Mouse (Mus musculus): ENCODE results near the gene Mamld1. TPM values are rescaled to one million over a fixed set of nuclear protein-coding genes. Genes with fewer than 3 reads are reported as not detected.

The Mamld1 gene
- polyA plus RNA-seq, 1 experiment from 2014 or later: 3.4 TPM

DNA sequence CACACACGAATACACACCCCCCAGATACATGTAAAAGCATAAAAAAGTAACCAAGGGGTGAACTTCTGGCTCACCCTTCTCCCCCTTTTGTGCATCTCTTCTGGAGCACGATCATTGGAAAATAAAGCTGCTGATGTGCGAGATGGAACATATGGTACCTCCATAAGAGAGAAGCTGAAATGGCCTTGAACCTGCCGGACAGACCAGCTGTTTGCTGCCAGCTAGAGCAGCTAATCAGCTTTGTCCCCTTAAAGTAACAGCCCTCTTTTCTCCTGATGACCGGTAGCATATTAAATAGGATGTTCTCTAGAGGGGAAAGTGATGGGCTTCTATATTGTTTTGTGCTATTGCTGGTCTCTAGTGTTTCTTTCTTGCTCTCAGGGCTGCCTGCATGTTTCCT, 3.2 kb downstream of the Mamld1 start:
- Histone ChIP-seq H3K9me3 (ENCODE audit: control insufficient read depth, low read depth, low read length) (no peaks in the 10 kb centered on the region), H3K9ac (replicated peaks; ENCODE audit: low read depth, low read length) (no peak overlapping the region), H3K4me3 (ENCODE audit: low read depth, low read length) (no peak overlapping the region), H3K27me3 (ENCODE audit: control insufficient read depth, insufficient read depth, low read length) (no peaks in the 10 kb centered on the region), H3K36me3 (ENCODE audit: control insufficient read depth, insufficient read depth, low read length) (no peaks in the 10 kb centered on the region), H3K27ac (ENCODE audit: low read length) (no peak overlapping the region), H3K4me1 (ENCODE audit: control insufficient read depth, insufficient read depth, low read length) (no peaks in the 10 kb centered on the region), H3K4me2 (replicated peaks; ENCODE audit: low read depth, low read length) (no peak overlapping the region)
- ATAC-seq (ENCODE audit: insufficient number of reproducible peaks, insufficient read depth, low FRiP score, low read depth): no peak
- 56% methylated on average over 5 of the region's 5 CpGs for WGBS

DNA sequence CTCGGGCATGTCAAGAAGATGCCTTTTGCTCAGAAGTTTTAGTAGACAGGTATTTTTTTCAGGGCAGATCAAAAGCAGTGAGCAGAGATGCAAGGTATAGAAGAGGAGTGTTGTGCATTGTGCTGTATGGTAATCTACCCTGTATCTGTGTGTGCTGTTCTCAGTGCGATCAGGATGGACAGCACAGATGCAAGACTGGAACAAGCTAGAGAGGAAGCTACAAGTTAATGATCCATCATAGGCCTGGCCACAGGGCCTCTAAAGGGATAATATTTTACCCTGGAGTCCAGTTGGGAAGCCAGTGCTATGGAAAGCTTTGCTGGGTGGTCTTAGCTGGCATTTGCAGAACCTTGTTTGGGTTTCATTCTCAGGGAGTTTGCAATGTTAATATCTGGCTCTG, 6.9 kb downstream of the Mamld1 start:
- H3K4me2 ChIP-seq (replicated peaks; ENCODE audit: low read depth, low read length): no peak overlapping the region
- H3K9me3 ChIP-seq (ENCODE audit: control insufficient read depth, low read depth, low read length): no peaks in the 10 kb centered on the region
- ATAC-seq (ENCODE audit: insufficient number of reproducible peaks, insufficient read depth, low FRiP score, low read depth): no peak
- H3K27me3 ChIP-seq (ENCODE audit: control insufficient read depth, insufficient read depth, low read length): no peaks in the 10 kb centered on the region
- H3K4me1 ChIP-seq (ENCODE audit: control insufficient read depth, insufficient read depth, low read length): no peaks in the 10 kb centered on the region
- no peak overlapping the region for H3K9ac ChIP-seq (replicated peaks; ENCODE audit: low read depth, low read length)
- no peaks in the 10 kb centered on the region for H3K36me3 ChIP-seq (ENCODE audit: control insufficient read depth, insufficient read depth, low read length)
- no peak overlapping the region for H3K4me3 ChIP-seq (ENCODE audit: low read depth, low read length)
- WGBS: 84% methylated on average over 2 of the region's 2 CpGs
- H3K27ac ChIP-seq (ENCODE audit: low read length): no peak overlapping the region

DNA sequence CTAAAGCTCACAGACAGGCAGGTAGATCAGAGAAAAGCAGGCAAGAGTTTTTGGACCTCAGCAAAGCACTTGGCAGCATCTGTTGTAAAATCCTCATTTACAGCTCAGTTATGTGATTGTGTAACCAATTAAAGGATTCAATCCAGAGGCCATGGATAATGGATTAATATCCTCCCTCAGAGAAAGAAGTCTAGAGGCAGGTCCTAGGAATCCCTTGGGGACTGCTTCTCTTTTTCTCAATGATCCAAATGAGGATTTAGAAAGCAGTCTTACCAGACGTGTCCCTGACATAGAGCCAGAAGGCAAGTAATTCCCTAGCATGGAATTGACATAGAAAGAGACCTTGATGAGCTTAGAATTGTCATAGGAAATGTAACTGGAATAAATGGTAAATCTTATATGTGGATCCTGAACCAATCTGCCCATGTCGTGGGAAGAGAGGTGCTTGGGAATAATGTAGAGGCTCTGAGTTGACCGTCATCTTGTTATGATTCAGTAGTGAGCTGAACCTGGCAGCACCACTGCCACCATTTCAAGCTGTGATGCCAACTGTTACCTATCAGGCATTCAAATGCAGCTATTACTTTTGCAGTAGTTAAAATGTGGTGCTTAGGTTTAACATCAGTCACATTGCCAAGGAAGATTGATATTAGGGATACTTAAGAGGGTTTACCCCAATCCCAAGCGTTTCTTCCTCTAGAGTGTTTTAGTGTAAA, 35.2 kb downstream of the Mamld1 start:
- H3K4me2 ChIP-seq (replicated peaks; ENCODE audit: low read depth, low read length): no peak overlapping the region
- H3K27me3 ChIP-seq (ENCODE audit: control insufficient read depth, insufficient read depth, low read length): no peaks in the 10 kb centered on the region
- 84% methylated on average over 4 of the region's 4 CpGs for WGBS
- no peaks in the 10 kb centered on the region for H3K9me3 ChIP-seq (ENCODE audit: control insufficient read depth, low read depth, low read length)
- H3K27ac ChIP-seq (ENCODE audit: low read length): no peak overlapping the region
- no peaks in the 10 kb centered on the region for H3K4me1 ChIP-seq (ENCODE audit: control insufficient read depth, insufficient read depth, low read length)
- H3K4me3 ChIP-seq (ENCODE audit: low read depth, low read length): no peak overlapping the region
- no peak overlapping the region for H3K9ac ChIP-seq (replicated peaks; ENCODE audit: low read depth, low read length)
- H3K36me3 ChIP-seq (ENCODE audit: control insufficient read depth, insufficient read depth, low read length): no peaks in the 10 kb centered on the region
- ATAC-seq (ENCODE audit: insufficient number of reproducible peaks, insufficient read depth, low FRiP score, low read depth): no peak

DNA sequence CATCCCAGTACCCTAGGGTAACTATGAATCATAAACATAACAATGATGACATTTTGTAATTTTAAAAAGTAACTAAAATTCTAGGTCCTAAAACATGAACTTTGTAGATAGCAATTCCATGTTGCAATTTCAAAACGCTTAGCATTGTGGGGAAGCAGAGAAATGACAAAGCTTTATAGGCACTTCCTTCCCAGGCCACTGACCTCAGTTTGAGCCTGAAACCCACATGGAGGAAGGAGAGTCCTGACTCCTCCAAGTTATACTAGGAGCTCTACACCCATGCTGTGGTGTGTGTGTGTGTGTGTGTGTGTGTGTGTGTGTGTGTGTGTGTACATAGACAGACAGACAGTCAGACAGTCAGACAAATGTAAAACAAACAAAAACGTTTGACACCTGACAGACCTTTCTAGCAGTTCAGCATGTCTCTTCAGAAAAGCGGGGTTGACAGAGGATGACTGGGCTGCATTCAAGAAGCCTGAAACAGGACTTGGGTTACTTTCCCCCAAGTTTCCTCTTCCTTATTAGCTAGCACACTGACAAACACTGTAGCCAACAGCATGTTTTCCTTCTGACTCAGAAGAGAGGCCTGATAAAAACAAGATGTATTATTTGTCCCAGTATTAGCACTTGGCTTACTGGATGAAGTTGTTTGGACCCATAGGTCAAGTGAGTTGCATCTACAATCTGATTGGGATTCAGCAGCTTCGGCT, 37.5 kb downstream of the Mamld1 start:
- Histone ChIP-seq H3K9ac (replicated peaks; ENCODE audit: low read depth, low read length) (no peak overlapping the region), H3K4me1 (ENCODE audit: control insufficient read depth, insufficient read depth, low read length) (no peaks in the 10 kb centered on the region), H3K27ac (ENCODE audit: low read length) (no peak overlapping the region), H3K9me3 (ENCODE audit: control insufficient read depth, low read depth, low read length) (no peaks in the 10 kb centered on the region), H3K27me3 (ENCODE audit: control insufficient read depth, insufficient read depth, low read length) (no peaks in the 10 kb centered on the region), H3K4me3 (ENCODE audit: low read depth, low read length) (no peak overlapping the region), H3K4me2 (replicated peaks; ENCODE audit: low read depth, low read length) (no peak overlapping the region), H3K36me3 (ENCODE audit: control insufficient read depth, insufficient read depth, low read length) (no peaks in the 10 kb centered on the region)
- 58% methylated on average over 4 of the region's 4 CpGs for WGBS
- no peak for ATAC-seq (ENCODE audit: insufficient number of reproducible peaks, insufficient read depth, low FRiP score, low read depth)

DNA sequence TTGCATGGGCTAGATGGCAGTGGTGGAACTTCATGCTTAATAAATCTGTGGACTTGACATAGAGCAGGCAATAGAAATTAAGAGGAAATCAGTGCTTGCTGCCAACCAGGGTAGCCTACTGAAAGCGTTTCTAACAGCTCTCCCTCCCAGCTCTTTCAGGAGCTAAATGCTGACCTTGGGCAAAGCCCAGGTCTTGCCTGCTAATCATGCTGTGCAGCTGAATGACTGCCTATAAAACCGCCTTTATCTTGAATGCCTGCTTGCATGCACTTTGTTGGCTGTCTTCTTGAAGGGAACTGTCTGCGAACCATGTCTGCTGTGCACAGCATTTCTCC, 38.0 kb downstream of the Mamld1 start:
- no peak for ATAC-seq (ENCODE audit: insufficient number of reproducible peaks, insufficient read depth, low FRiP score, low read depth)
- Histone ChIP-seq H3K36me3 (ENCODE audit: control insufficient read depth, insufficient read depth, low read length) (no peaks in the 10 kb centered on the region), H3K4me3 (ENCODE audit: low read depth, low read length) (no peak overlapping the region), H3K27ac (ENCODE audit: low read length) (no peak overlapping the region), H3K9ac (replicated peaks; ENCODE audit: low read depth, low read length) (no peak overlapping the region), H3K4me2 (replicated peaks; ENCODE audit: low read depth, low read length) (no peak overlapping the region), H3K4me1 (ENCODE audit: control insufficient read depth, insufficient read depth, low read length) (no peaks in the 10 kb centered on the region), H3K9me3 (ENCODE audit: control insufficient read depth, low read depth, low read length) (no peaks in the 10 kb centered on the region), H3K27me3 (ENCODE audit: control insufficient read depth, insufficient read depth, low read length) (no peaks in the 10 kb centered on the region)
- WGBS: 60% methylated on average over 3 of the region's 3 CpGs

DNA sequence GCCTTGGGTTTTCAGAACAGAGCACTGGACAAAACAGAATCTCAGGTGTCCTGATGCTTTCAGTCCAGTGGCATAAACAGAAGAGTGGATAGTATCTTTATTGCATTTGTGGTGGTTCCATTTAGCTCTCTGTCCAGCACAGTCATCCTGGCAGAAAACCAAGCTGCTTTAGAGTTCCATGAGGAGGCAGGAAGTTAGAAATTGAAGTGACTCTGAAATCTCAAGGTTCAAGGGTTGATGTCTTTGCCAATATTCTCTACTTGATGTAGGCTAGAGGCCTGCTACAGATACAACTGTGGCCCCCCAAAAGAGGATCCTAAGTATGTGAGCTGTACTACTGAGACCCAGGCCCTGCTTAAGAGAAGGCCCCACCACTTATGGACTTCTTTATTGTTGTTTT, 55.8 kb downstream of the Mamld1 start:
- ATAC-seq (ENCODE audit: insufficient number of reproducible peaks, insufficient read depth, low FRiP score, low read depth): no peak
- Histone ChIP-seq H3K4me3 (ENCODE audit: low read depth, low read length) (no peak overlapping the region), H3K4me1 (ENCODE audit: control insufficient read depth, insufficient read depth, low read length) (no peaks in the 10 kb centered on the region), H3K36me3 (ENCODE audit: control insufficient read depth, insufficient read depth, low read length) (no peaks in the 10 kb centered on the region), H3K27ac (ENCODE audit: low read length) (no peak overlapping the region), H3K9ac (replicated peaks; ENCODE audit: low read depth, low read length) (no peak overlapping the region), H3K4me2 (replicated peaks; ENCODE audit: low read depth, low read length) (no peak overlapping the region), H3K9me3 (ENCODE audit: control insufficient read depth, low read depth, low read length) (no peaks in the 10 kb centered on the region), H3K27me3 (ENCODE audit: control insufficient read depth, insufficient read depth, low read length) (no peaks in the 10 kb centered on the region)

DNA sequence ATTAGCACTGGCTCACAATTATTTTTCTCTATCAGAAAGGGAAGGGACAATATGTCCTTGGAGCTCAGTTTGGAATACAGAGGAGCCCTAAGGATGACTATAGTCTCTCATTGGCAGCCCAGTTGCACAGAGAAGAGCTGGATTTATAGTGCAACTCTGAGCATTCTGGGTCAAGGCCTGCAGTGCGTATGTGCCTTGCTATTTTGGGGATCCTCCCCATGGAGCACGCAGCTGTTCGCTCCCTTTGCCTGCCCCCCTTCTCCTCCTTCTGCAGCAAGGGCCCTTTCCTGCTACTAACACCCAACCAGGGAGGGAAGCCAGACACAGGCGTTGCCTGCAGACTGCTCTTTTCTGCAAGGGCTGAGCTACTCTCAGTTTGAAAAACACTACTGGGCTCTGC, 56.3 kb downstream of the Mamld1 start:
- no peak overlapping the region for H3K4me3 ChIP-seq (ENCODE audit: low read depth, low read length)
- H3K27ac ChIP-seq (ENCODE audit: low read length): no peak overlapping the region
- H3K4me1 ChIP-seq (ENCODE audit: control insufficient read depth, insufficient read depth, low read length): no peaks in the 10 kb centered on the region
- no peaks in the 10 kb centered on the region for H3K27me3 ChIP-seq (ENCODE audit: control insufficient read depth, insufficient read depth, low read length)
- no peaks in the 10 kb centered on the region for H3K9me3 ChIP-seq (ENCODE audit: control insufficient read depth, low read depth, low read length)
- no peak for ATAC-seq (ENCODE audit: insufficient number of reproducible peaks, insufficient read depth, low FRiP score, low read depth)
- 64% methylated on average over 4 of the region's 4 CpGs for WGBS
- no peak overlapping the region for H3K4me2 ChIP-seq (replicated peaks; ENCODE audit: low read depth, low read length)
- no peak overlapping the region for H3K9ac ChIP-seq (replicated peaks; ENCODE audit: low read depth, low read length)
- H3K36me3 ChIP-seq (ENCODE audit: control insufficient read depth, insufficient read depth, low read length): no peaks in the 10 kb centered on the region

DNA sequence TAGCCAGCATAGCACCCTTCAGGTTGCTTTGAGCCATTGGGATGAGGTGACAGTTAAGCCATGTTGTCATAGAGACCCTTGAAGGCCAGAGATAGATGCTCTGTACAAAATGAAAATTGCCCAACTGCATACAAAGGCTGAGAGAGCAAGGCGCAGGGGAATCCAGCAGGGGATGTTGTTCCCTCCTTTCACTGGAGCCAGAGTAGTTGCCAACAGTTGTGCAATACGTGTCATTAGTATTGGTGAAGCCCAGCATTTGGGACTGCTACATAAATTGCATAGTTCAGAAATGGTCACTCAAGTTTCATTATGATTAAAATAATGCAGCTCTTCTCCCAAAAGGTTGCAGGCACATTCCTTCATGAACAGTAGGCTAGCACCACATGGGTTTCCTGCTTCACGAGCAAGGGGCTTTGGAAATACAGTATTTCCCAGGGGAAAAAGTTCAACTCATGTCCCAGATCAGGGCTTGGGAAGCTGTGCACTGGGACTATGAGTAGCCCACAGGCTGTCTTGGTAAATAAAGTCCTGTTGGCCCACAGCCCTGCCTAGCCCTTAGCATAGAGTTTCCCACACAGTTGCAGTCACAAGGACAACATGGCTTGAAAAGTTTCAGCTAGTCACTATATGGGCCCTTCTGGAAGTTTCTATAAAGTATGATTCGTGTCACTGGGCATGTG, 58.1 kb downstream of the Mamld1 start:
- H3K4me2 ChIP-seq (replicated peaks; ENCODE audit: low read depth, low read length): no peak overlapping the region

More for the DNA sequence above, 58.1 kb downstream of the Mamld1 start:
- Histone ChIP-seq H3K9ac (replicated peaks; ENCODE audit: low read depth, low read length) (no peak overlapping the region), H3K9me3 (ENCODE audit: control insufficient read depth, low read depth, low read length) (no peaks in the 10 kb centered on the region), H3K27ac (ENCODE audit: low read length) (no peak overlapping the region), H3K4me3 (ENCODE audit: low read depth, low read length) (no peak overlapping the region), H3K36me3 (ENCODE audit: control insufficient read depth, insufficient read depth, low read length) (no peaks in the 10 kb centered on the region), H3K27me3 (ENCODE audit: control insufficient read depth, insufficient read depth, low read length) (no peaks in the 10 kb centered on the region), H3K4me1 (ENCODE audit: control insufficient read depth, insufficient read depth, low read length) (no peaks in the 10 kb centered on the region)
- ATAC-seq (ENCODE audit: insufficient number of reproducible peaks, insufficient read depth, low FRiP score, low read depth): no peak
- WGBS: 77% methylated on average over 4 of the region's 4 CpGs
